In the genomic region with DNA sequence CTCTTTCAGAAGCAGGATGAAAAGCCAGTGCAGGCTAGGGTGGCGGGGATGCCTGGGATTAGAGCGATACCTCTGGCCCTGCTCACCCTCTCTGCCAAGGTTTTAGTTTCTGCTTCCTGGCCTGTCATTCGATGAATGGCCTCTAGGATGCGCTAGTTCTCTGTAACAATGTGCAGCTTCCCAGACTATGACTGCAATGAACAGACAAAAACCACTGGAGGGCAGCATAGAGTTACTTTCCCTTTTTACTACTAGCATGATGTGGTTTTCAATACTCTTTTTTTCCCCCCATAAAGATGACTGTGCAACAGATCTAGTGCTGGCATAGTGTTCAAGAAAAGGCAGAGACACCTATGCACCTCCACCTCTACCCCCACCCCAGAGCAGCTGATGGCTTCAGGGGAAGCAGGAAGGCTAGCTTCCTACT, we compare ENCODE assay signal across 7 mouse cellular contexts.
A peak's percentile ranks its signal among the peaks of the same experiment; 100 is the strongest.
DNase-seq lines count a peak whose midpoint lies in the region; ATAC-seq and TF ChIP-seq lines count a peak whose summit lies in the region.

No protein-coding gene starts in this region.

- H3K9me3 ChIP-seq in embryonic facial prominence, embryonic 10.5 days = no peaks in the 10 kb centered on the region
- H3K9me3 ChIP-seq in intestine, postnatal 0 days (ENCODE audit: control insufficient read depth) = no peaks in the 10 kb centered on the region
- H3K9me3 ChIP-seq in midbrain, embryonic 12.5 days = no peaks in the 10 kb centered on the region

- peaks cover 13% of the 10 kb centered on the region for H3K4me1 ChIP-seq in embryonic facial prominence, embryonic 10.5 days
- H3K4me1 ChIP-seq in intestine, postnatal 0 days (replicated peaks; ENCODE audit: control insufficient read depth, insufficient read depth, low read length) = no peaks in the 10 kb centered on the region
- peaks cover 11% of the 10 kb centered on the region; the same call in 1 of the 2 replicates for H3K4me1 ChIP-seq in midbrain, embryonic 12.5 days

- H3K4me3 ChIP-seq in embryonic facial prominence, embryonic 10.5 days = no peak overlapping the region
- no peak overlapping the region for H3K4me3 ChIP-seq in intestine, postnatal 0 days (ENCODE audit: low read depth, low read length)
- no peak overlapping the region for H3K4me3 ChIP-seq in midbrain, embryonic 12.5 days

- TF ChIP-seq CTCF in intestine, postnatal 0 days (IDR thresholded peaks at IDR 0.05; ENCODE audit: low read depth) = peak; percentile 99

- H3K27ac ChIP-seq in embryonic facial prominence, embryonic 10.5 days (replicated peaks) = no peak overlapping the region; the same call in 1 of the 2 replicates
- no peak overlapping the region for H3K27ac ChIP-seq in intestine, postnatal 0 days (ENCODE audit: low read depth, low read length)
- no peak overlapping the region for H3K27ac ChIP-seq in midbrain, embryonic 12.5 days (replicated peaks)

- peak; percentile 84 for DNase-seq in adrenal gland, postnatal 10 days
- DNase-seq in embryonic facial prominence, embryonic 10.5 days (ENCODE audit: low spot score) = peak; percentile 77
- DNase-seq in left cerebral cortex, postnatal 36 days (ENCODE audit: low spot score in 2 of 2) = peak; percentile 64 to 77
- DNase-seq in skeletal muscle tissue, adult 2 months (ENCODE audit: low read depth, low spot score) = peak; percentile 72

- peak; percentile 86 for ATAC-seq in granulocyte monocyte progenitor cell, adult 5-6 weeks (replicated peaks; ENCODE audit: poor library complexity, severe bottlenecking)
- ATAC-seq in intestine, postnatal 0 days = peak; percentile 72
- peak; percentile 53 for ATAC-seq in midbrain, embryonic 12.5 days (ENCODE audit: low FRiP score, low read depth)

- H3K36me3 ChIP-seq in embryonic facial prominence, embryonic 10.5 days (replicated peaks) = no peaks in the 10 kb centered on the region
- H3K36me3 ChIP-seq in intestine, postnatal 0 days (ENCODE audit: control insufficient read depth, insufficient read depth) = no peaks in the 10 kb centered on the region
- no peaks in the 10 kb centered on the region for H3K36me3 ChIP-seq in midbrain, embryonic 12.5 days

- WGBS in embryonic facial prominence, embryonic 10.5 days = 8% methylated on average over 4 of the region's 4 CpGs
- WGBS in intestine, postnatal 0 days = 7% methylated on average over 4 of the region's 4 CpGs
- 3% methylated on average over 4 of the region's 4 CpGs for WGBS in midbrain, embryonic 12.5 days

- no peak overlapping the region for H3K4me2 ChIP-seq in intestine, postnatal 0 days (replicated peaks; ENCODE audit: low read depth)
- no peak overlapping the region for H3K4me2 ChIP-seq in midbrain, embryonic 12.5 days (replicated peaks)

- intact Hi-C loops in left cerebral cortex, postnatal 36 days (cut with DNase I) = loop anchor here (1.0 to 5.0 kb wide), 2 partner anchors 81 to 220 kb away; no protein-coding TSS in a partner anchor

- peaks cover 27% of the 10 kb centered on the region for H3K27me3 ChIP-seq in embryonic facial prominence, embryonic 10.5 days (replicated peaks; ENCODE audit: low read depth, poor library complexity, severe bottlenecking)
- peaks cover 6% of the 10 kb centered on the region; the same call in 1 of the 2 replicates for H3K27me3 ChIP-seq in intestine, postnatal 0 days (replicated peaks; ENCODE audit: control insufficient read depth, insufficient read depth, low read length)
- peaks cover 18% of the 10 kb centered on the region for H3K27me3 ChIP-seq in midbrain, embryonic 12.5 days

- no peak overlapping the region for H3K9ac ChIP-seq in intestine, postnatal 0 days (ENCODE audit: low read depth, low read length)
- H3K9ac ChIP-seq in midbrain, embryonic 12.5 days (replicated peaks) = no peak overlapping the region
